Mouse (Mus musculus) liver, embryonic 16.5 days (tissue): ENCODE measurements around the gene Scfd2. TPM values are rescaled to one million over a fixed set of nuclear protein-coding genes. Genes with fewer than 3 reads are reported as not detected.

Experiments
- ATAC-seq: fragments of 200-750 bp; cut with Nextera tagmentation; 2 replicates; pipeline ENCODE4 v1.8.0; 2017; ENCODE audit warnings: low read depth, mild to moderate bottlenecking, moderate number of reproducible peaks, moderate library complexity
- H3K27ac ChIP-seq: fragments of 300-500 bp; sonication (generic); 2 replicates; pipeline ENCODE4 v1.5.1; 2014; ENCODE audit warnings: mild to moderate bottlenecking, low read length
- H3K27me3 ChIP-seq: fragments of 300-500 bp; sonication (generic); 2 replicates; pipeline ENCODE4 v1.6.1; 2014; ENCODE audit warnings: low read depth, low read length, mixed read lengths; ENCODE audit not compliant: control insufficient read depth, insufficient read depth
- H3K36me3 ChIP-seq: fragments of 300-500 bp; sonication (generic); 2 replicates; pipeline ENCODE4 v1.6.1; 2014; ENCODE audit warnings: mild to moderate bottlenecking; ENCODE audit not compliant: control insufficient read depth, insufficient read depth
- H3K4me1 ChIP-seq: fragments of 300-500 bp; sonication (generic); 2 replicates; pipeline ENCODE4 v1.6.1; 2014; ENCODE audit warnings: low read depth, low read length, mixed read lengths; ENCODE audit not compliant: control insufficient read depth
- H3K4me2 ChIP-seq: fragments of 300-500 bp; sonication (generic); 2 replicates; pipeline ENCODE4 v1.6.1; 2014; ENCODE audit warnings: low read depth, low read length, mixed read lengths
- H3K4me3 ChIP-seq: fragments of 300-500 bp; sonication (generic); 2 replicates; pipeline ENCODE4 v1.5.1; 2014; ENCODE audit warnings: low read depth, mild to moderate bottlenecking, low read length
- H3K9ac ChIP-seq: fragments of 300-500 bp; sonication (generic); 2 replicates; pipeline ENCODE4 v1.6.1; 2014; ENCODE audit warnings: low read depth, low read length
- H3K9me3 ChIP-seq: fragments of 300-500 bp; sonication (generic); replicated peaks from 2 replicates; pipeline ENCODE4 v1.6.1; 2016; ENCODE audit warnings: low read length; ENCODE audit not compliant: control insufficient read depth
- whole genome bisulfite sequencing: fragments of 180-500 bp; shearing (Covaris S2); extraction: QIAGEN DNeasy Blood & Tissue Kit; methylation state at CpG from one replicate; pipeline ENCODE4 v1.1.7; 2014; ENCODE audit not compliant: insufficient replicate concordance; 5-methylcytosine and 5-hydroxymethylcytosine counted together
- polyA plus RNA-seq: library from polyadenylated mRNA; unstranded; fragments of >200 nt; fragmentation: Nextera tagmentation; extraction: Ambion mirVana; gene quantifications from 2 replicates; pipeline ENCODE4 v1.2.1, GENCODE M21; 2015

Gene Scfd2
- polyA plus RNA-seq, 1 experiment from 2014 or later, result 10.4 TPM

DNA sequence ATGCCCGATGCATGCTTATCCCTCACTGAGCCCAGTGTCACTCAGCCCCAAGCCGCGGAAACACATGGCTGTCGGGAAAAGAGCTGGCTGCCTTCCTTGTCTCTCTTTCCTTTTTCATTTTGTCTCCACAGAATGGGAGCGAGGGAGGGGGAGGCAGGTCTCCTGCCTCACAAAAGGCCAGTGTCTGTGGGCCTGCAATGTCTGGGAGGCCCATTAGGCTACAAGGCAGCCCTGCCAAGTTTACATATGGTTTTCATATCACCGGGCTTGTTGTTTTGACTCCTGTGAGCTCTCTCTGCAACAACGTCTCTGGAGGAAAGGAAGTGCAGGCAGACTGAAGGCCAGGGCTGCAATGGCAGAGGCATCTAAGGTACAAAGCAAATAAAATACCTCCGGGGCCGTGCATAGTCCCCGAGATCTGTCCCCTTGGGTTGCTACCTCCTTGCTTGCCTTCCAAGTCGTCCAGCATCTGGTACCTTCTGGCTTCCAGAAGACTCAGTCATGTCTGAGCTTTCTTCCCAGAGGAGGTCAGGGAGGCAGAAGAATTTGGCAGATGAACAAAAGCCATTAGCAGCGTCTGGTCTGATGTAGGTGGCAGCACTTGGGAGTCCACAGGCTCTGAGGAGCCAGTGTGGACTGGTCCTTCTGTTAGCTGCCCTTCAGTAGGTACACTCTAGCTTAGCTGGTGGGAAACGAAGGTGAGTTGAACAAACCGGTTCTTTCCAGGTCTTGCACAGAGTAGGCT, 355.9 kb downstream of the Scfd2 start:
- no peak for ATAC-seq
- H3K4me2 ChIP-seq, result no peak overlapping the region
- H3K9ac ChIP-seq, result no peak overlapping the region

DNA sequence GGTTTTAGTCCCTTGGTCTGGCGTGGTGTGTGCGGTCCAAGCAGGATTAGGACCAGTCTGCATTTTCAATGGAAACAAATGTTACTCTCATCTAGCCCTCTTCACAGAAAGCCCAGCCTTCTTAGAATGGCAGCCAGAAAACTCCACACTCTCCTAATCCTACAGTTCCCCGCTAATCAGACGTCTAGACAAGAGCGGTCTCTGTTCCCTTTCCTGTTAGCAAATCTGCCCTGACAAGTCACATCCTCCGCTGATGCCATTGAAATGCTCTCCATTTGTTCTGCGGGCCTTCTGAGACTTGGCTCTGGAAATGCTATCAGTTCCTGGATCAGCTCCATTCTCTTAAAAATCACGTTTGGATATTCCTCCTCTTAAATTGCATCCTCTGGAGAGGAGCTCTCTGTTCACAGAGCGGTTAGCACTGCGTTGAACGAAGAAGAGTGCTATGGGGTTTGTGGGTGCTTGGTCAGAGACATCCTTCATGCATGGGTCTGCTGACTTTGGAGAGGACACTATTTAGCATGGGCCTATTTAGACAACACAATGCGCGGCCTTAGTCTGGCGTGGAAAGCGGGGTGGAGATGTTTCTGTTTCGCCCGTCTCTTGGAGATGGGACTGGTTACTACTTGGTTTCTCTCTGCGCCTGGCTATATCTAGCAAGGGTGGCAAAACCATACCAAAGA, 358.3 kb downstream of the Scfd2 start:
- WGBS, result 54% methylated on average over 18 of the region's 18 CpGs
- H3K4me3 ChIP-seq, result no peak overlapping the region
- no peaks in the 10 kb centered on the region for H3K9me3 ChIP-seq
- H3K4me2 ChIP-seq, result no peak overlapping the region
- no peak for ATAC-seq
- no peak overlapping the region for H3K9ac ChIP-seq
- no peaks in the 10 kb centered on the region for H3K36me3 ChIP-seq
- no peak overlapping the region for H3K27ac ChIP-seq
- no peaks in the 10 kb centered on the region for H3K27me3 ChIP-seq
- no peaks in the 10 kb centered on the region for H3K4me1 ChIP-seq

More for the DNA sequence above, 355.9 kb downstream of the Scfd2 start:
- Histone ChIP-seq H3K4me3 (no peak overlapping the region), H3K27ac (no peak overlapping the region), H3K27me3 (no peaks in the 10 kb centered on the region), H3K36me3 (no peaks in the 10 kb centered on the region), H3K9me3 (no peaks in the 10 kb centered on the region), H3K4me1 (no peaks in the 10 kb centered on the region)
- WGBS, result 58% methylated on average over 14 of the region's 14 CpGs

DNA sequence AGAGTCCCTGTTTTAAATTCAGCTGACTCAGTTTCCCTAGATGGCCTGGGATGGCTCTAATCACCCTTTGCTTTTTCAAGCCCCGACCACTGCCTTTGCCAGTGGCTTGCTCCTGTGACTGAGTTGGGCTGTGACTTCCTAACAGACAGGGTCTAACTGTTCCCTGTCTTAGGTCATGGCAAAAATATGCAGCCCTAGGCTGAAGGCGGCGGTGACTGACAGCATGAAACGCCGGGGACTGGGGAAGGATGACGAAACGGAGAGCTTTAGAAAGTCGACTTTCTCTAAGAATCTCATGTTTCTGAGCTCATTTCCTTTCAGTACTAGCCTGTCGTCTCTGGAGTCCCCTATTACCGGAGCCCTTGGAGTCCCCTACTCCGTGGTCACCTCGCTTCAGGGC, 359.4 kb downstream of the Scfd2 start:
- Histone ChIP-seq H3K36me3 (no peaks in the 10 kb centered on the region), H3K9me3 (no peaks in the 10 kb centered on the region), H3K27me3 (no peaks in the 10 kb centered on the region), H3K27ac (no peak overlapping the region), H3K4me1 (no peaks in the 10 kb centered on the region), H3K4me2 (no peak overlapping the region), H3K9ac (no peak overlapping the region), H3K4me3 (no peak overlapping the region)
- 44% methylated on average over 12 of the region's 12 CpGs for WGBS
- ATAC-seq, result no peak

DNA sequence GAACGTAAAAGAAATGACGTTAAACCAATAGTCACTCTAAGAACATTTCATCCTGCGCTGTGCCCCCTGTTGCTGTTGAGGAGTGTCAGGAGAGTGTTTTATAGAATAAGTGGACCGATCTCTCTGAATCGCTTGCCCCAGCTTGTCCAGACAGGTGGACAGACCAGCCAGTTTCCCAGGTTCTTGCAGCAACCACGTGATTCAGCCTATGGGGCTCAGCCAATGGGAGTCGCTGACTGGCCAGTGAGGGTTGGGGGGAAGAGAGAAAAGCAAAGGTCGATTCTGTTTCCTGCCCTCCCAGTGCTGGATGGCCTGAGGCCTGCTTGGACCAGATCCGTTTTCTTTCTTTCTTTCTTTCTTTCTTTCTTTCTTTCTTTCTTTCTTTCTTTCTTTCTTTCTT, 359.8 kb downstream of the Scfd2 start:
- Histone ChIP-seq H3K9ac (no peak overlapping the region), H3K4me1 (no peaks in the 10 kb centered on the region), H3K27ac (no peak overlapping the region), H3K9me3 (no peaks in the 10 kb centered on the region), H3K4me2 (no peak overlapping the region), H3K27me3 (no peaks in the 10 kb centered on the region), H3K36me3 (no peaks in the 10 kb centered on the region), H3K4me3 (no peak overlapping the region)
- peak; percentile 48; the same call in 1 of the 2 replicates for ATAC-seq
- 54% methylated on average over 9 of the region's 9 CpGs for WGBS

DNA sequence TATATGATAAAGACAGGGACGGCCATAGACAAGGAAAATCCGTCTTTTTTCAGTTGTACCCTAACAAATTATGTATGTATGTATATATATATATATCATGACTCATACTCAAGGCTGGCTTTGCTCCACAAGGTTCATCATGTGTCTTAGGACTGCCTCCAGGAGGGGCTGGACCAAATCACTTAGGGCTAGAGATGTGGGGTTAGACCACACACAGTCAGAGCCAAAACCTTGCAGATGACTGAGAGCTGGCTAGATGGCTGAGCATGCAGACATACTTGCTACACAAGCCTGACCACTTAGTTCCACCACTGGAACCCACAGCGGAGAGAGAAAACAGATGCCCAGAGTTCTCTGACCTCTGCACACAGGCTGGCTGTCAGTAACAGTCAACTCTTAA, 363.5 kb downstream of the Scfd2 start:
- no peak overlapping the region for H3K9ac ChIP-seq
- H3K9me3 ChIP-seq, result no peaks in the 10 kb centered on the region
- ATAC-seq, result no peak
- no peak overlapping the region for H3K4me2 ChIP-seq
- H3K4me3 ChIP-seq, result no peak overlapping the region
- H3K27me3 ChIP-seq, result no peaks in the 10 kb centered on the region
- 62% methylated on average over 3 of the region's 3 CpGs for WGBS
- no peak overlapping the region for H3K27ac ChIP-seq
- H3K4me1 ChIP-seq, result no peaks in the 10 kb centered on the region
- H3K36me3 ChIP-seq, result no peaks in the 10 kb centered on the region

DNA sequence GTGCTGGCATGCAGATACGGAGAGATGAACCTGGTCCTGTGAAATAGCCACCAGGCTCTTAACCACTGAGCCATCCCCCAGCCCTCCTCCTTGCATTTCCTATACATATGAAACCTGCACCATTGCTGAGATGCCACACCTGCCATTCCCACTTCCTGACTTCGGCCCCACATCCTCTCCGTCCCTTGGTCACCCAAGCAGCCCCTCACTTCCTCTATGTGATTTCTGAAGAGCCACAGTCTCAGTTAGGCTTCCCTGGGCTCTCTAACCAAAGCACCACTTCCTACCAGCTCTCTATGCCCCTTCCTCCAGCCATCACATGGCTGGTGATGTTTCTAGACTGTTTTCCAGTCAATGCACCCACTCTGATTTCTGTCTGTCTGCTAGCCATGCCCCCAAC, 364.9 kb downstream of the Scfd2 start:
- Histone ChIP-seq H3K9ac (no peak overlapping the region), H3K27me3 (no peaks in the 10 kb centered on the region), H3K4me2 (no peak overlapping the region), H3K4me1 (no peaks in the 10 kb centered on the region), H3K27ac (no peak overlapping the region), H3K4me3 (no peak overlapping the region), H3K36me3 (no peaks in the 10 kb centered on the region), H3K9me3 (no peaks in the 10 kb centered on the region)
- ATAC-seq, result no peak
- WGBS, result 35% methylated on average over 3 of the region's 3 CpGs

DNA sequence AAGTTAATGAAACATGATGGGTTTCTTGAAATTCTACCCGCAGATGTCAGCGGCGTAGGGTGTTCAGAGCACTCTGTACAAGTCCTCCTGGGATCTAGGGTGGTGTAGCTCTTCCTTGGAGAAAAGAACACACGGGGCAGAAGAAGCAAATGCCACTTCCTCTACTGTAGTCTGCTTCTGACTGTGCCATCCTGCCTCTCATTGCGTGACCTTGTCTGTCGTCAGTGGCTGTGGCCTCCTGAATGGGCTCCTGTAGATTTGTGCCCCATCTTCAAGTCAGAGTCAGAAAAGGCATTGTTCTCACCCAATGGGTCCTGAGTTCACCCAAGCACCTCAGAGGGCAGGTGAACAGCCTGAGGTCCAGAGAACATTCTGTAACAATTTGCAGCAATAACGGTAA, 367.0 kb downstream of the Scfd2 start:
- ATAC-seq, result peak; percentile 32; the same call in 1 of the 2 replicates
- 72% methylated on average over 7 of the region's 7 CpGs for WGBS
- H3K9ac ChIP-seq, result no peak overlapping the region
- no peaks in the 10 kb centered on the region for H3K36me3 ChIP-seq
- no peaks in the 10 kb centered on the region for H3K9me3 ChIP-seq
- H3K4me2 ChIP-seq, result no peak overlapping the region
- H3K27me3 ChIP-seq, result no peaks in the 10 kb centered on the region
- no peaks in the 10 kb centered on the region; the same call in 1 of the 2 replicates for H3K4me1 ChIP-seq
- H3K27ac ChIP-seq, result peak overlapping the region; percentile 21; the same call in 1 of the 2 replicates
- H3K4me3 ChIP-seq, result no peak overlapping the region

DNA sequence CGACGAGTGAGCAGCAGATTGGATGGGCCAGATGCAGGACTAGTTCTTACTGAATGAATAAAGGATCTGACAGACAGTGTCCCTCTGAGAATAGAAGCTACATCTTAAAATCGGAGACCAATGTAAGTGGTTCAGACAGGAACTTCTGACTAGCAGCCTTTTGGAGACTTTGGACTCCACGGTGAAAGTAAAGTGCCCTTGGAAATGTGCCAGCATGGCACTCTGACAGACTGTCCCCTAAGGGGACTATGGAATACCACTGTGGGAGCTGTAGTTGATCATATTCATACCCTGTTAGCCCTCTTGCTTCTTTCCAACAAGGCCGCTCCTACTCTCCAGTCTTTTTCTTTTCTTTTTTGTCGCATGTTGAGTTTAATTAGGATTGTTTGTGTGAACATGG, 368.4 kb downstream of the Scfd2 start:
- Histone ChIP-seq H3K9me3 (no peaks in the 10 kb centered on the region), H3K36me3 (no peaks in the 10 kb centered on the region), H3K4me3 (no peak overlapping the region), H3K4me2 (no peak overlapping the region), H3K27ac (no peak overlapping the region), H3K27me3 (no peaks in the 10 kb centered on the region), H3K4me1 (no peaks in the 10 kb centered on the region; the same call in 1 of the 2 replicates), H3K9ac (no peak overlapping the region)
- no peak for ATAC-seq
- 66% methylated on average over 6 of the region's 6 CpGs for WGBS

DNA sequence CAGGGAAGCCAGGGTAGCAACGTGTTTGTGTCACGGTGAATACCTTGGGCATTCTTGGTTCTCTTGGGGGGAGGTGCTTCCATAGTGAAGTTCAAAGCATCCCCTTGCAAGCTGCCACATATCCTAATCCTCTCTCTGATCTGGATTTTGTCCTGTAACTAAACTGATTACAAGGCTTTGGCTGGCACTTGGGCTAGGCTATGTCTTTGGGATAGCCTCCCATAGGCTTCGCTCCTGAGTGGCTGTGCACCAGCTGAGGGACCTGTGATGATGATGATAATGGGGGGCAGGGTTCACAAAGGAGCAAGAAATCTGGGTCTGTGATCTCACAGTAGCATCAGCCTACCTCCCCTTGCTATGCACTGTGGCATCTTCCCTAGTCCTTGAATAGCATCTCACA, 369.5 kb downstream of the Scfd2 start:
- Histone ChIP-seq H3K9ac (no peak overlapping the region), H3K4me1 (no peaks in the 10 kb centered on the region; the same call in 1 of the 2 replicates), H3K27me3 (no peaks in the 10 kb centered on the region), H3K9me3 (no peaks in the 10 kb centered on the region), H3K4me3 (no peak overlapping the region), H3K4me2 (no peak overlapping the region), H3K27ac (no peak overlapping the region), H3K36me3 (no peaks in the 10 kb centered on the region)
- WGBS, result 61% methylated on average over 3 of the region's 3 CpGs
- no peak for ATAC-seq
